Mouse (Mus musculus) gastrocnemius, postnatal 25 days (tissue): ENCODE measurements around the gene Kir3dl2. TPM values are rescaled to one million over a fixed set of nuclear protein-coding genes. Genes with fewer than 3 reads are reported as not detected.
"Not testable (repeated sequence)": the region's sequence is repeated elsewhere in the genome, so short reads cannot be mapped to it uniquely, and the experiment has no call there.

Experiments used
- DNase-seq: peaks from one replicate; pipeline ENCODE4 v3.0.0; 2022
- long read RNA-seq, 2 experiments: library from polyadenylated mRNA; stranded (forward); transcript quantifications; one replicate each; pipeline ENCODE4 v2.0.0; 2021
- total RNA-seq, 2 experiments: library from RNA; stranded (reverse); gene quantifications; 1 replicate in 1 of 2; 2 replicates in 1 of 2; pipeline ENCODE4 v1.2.3; 2021

Kir3dl2 gene
- total RNA-seq: not detected
- long read RNA-seq, experiment 1: 0 reads
- long read RNA-seq, experiment 2: 0 reads

DNA sequence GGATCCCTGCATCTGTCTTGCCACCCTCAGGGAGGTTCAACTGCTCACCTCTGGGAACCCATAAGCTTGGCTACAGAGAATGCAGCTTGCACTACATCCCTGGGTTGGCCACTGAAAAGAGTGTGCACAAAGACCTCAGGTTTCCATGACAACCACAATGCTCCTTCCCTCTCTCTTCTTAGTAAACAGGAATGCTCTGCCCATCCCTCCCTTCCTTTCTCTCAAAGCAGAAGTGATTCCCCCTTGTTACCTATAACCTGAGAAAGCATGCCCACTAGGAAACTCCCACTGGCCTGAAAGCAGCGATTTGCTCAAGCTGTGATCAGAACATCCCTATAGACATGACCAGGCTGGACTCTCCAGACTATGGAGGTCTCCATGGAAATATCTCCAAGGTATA is at the start of gene Kir3dl2:
TSS of gene Kir3dl2 (minus strand) at position 101 of the 400 bp plus-strand sequence.
- DNase-seq: not testable (repeated sequence)

- no peak for DNase-seq
These were observed 47.0 kb upstream of the Kir3dl2 start for GRCm38 (mm10) chrX:136590897-136591257.

DNA sequence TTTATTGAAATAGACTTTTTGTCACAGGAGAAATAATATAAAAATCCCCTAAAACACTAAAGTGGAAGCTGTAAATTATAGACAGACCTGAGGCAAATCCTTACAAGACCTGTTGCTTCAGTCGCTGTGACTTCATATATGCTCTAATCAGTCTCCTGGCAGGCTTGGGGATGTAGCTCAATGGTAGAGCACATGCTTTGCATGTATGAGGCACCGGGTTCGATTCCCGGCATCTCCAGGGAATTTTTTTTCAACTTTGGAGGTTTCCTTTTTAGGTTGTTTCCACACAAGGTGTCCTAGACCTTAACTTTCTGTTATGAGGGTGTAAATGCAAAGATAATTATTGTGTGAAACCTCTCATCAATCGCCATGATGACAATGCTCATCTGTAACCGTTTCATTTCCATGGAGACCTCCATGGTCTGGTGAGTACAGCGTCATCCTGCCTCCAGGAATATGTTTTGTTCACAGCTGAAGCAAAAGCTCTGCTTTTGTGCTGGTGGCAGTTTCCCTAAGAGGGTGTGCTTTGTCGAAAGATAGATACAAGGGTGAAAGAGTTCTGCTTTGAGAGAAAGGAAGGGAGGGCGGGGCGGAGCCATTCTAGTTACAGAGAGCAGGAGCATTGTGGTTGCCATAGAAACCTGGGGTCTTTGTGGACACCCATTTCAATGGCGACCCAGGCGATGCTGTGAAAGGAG is 46.5 kb upstream of the Kir3dl2 start, which contains the start of gene Tceal3:
TSS of gene Tceal3 (plus strand) at position 644 of the 698 bp plus-strand sequence.
- no peak for DNase-seq

- no peak for DNase-seq
These were observed 40.8 kb upstream of the Kir3dl2 start for GRCm38 (mm10) chrX:136584617-136585016.

DNA sequence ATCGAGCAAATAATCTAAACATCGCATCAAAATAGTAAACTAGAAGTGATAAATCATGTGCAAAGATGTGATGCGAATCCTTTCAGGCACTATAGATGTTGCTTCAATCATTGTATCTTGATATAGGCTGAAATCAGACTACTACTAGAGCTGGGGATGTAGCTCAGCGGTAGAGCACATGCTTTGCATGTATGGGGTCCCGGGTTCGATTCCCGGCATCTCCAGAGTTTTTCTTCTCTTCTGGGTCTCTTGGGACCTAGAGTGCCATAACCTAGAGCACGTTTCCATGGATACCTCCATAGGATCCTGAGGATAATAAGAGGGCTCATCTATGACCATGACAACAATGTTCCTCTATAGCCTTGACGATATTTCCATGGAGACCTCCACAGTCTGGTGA is 25.2 kb upstream of the Kir3dl2 start:
- DNase-seq: not testable (repeated sequence)

- not testable (repeated sequence) for DNase-seq
These were observed 26.2 kb downstream of the Kir3dl2 start, which contains the start of gene Kir3dl1 for GRCm38 (mm10) chrX:136517699-136518098. Gene Kir3dl1 (plus strand): TSS chrX:136517999.

Other genes starting within 250 kb of the Kir3dl2 start
- not detected for gene Kir3dl1, start 26.1 kb downstream of the Kir3dl2 start, total RNA-seq
- gene Tceal3, start 46.8 kb upstream of the Kir3dl2 start, total RNA-seq: 1 to 10 TPM in 1 of 2 experiments, under 1 TPM in 1; 0.80 to 1.3 TPM
- 1 to 10 TPM; 2.0 to 2.3 TPM for gene Tceal1, start 163.9 kb upstream of the Kir3dl2 start, total RNA-seq
- 100 to 1,000 TPM; 128 to 140 TPM for gene Morf4l2, start 199.6 kb upstream of the Kir3dl2 start, total RNA-seq
- not detected for gene Glra4, start 236.1 kb upstream of the Kir3dl2 start, total RNA-seq